Mouse (Mus musculus) retina, postnatal 1 day (tissue): ENCODE data around the gene Ercc1.

Experiments
- DNase-seq: peaks from one replicate; pipeline ENCODE4 v3.0.0-alpha.2; 2012

The Ercc1 gene

DNA sequence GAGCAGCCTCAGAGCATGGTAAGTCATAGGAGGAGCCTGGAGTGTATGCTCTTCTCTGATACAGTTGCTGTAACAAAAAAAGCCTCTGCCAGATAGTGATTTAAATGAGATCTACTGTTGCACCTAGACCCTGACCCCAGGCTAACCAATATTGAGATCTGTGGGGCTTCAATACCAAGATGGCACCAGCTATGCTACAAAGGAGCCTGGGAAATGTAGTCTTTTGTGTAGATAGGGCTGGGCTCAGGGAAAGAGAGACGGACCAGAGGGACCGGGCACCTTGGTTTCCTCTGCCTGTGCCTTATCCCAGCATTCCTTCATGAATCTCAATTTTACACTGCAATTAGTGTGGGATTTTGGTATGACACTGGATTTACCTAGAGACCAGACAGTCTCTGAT, 28.8 kb downstream of the Ercc1 start:
- no peak for DNase-seq

DNA sequence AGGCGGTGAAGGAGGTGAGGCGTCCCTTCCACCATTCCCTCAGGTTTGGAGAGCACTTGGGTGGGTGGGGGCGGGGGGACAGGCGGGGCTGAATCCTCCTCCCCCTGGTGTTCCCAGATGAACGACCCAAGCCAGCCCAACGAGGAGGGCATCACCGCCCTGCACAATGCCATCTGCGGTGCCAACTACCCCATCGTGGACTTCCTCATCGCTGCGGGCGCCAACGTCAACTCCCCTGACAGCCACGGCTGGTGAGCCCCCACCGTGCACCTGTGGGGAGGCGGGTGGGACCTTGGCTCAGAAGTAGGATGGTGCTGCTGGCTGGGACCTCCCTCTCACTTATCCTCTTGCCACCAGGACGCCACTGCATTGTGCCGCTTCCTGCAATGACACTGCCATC, 30.8 kb downstream of the Ercc1 start:
- DNase-seq: no peak

DNA sequence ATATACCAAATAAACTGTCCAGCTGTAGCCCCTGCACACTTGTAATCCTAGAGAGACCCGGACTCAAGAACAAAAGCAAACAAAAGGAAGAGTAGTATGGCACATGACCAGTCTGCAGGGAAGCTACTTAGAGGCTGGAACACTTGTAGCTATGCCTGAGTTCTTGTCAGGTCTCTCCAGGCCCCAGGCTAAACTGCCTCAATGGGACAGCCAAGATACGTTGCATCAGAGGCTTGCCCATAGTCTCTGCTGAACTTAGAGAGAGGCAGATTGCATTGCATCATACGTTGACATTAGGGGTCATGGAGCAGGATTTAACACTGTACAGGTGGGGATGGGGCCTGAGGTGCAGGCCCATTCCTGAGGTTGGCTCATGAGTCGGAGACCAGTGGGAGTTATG, 31.4 kb downstream of the Ercc1 start:
- DNase-seq: no peak

DNA sequence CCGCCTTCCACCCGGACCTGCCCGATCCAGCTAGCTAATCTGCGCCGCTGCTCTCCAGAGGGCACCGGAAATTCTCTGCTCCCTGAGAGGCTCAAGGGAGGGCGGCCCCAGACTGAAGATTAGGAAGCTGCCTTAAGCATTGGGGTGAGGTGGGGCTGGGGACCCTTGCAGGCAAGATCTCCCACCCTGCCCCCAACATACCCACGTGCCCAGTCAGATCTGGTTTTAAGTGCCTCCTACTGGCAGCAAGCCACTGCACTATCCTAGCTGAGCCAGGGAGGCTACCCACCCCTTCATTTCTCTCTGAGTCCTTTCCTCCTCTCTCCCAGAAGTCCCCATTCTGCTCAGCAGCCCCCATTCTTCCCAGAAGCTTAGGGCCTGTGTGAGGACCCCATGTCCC, 33.5 kb downstream of the Ercc1 start:
- peak; percentile 60 for DNase-seq

DNA sequence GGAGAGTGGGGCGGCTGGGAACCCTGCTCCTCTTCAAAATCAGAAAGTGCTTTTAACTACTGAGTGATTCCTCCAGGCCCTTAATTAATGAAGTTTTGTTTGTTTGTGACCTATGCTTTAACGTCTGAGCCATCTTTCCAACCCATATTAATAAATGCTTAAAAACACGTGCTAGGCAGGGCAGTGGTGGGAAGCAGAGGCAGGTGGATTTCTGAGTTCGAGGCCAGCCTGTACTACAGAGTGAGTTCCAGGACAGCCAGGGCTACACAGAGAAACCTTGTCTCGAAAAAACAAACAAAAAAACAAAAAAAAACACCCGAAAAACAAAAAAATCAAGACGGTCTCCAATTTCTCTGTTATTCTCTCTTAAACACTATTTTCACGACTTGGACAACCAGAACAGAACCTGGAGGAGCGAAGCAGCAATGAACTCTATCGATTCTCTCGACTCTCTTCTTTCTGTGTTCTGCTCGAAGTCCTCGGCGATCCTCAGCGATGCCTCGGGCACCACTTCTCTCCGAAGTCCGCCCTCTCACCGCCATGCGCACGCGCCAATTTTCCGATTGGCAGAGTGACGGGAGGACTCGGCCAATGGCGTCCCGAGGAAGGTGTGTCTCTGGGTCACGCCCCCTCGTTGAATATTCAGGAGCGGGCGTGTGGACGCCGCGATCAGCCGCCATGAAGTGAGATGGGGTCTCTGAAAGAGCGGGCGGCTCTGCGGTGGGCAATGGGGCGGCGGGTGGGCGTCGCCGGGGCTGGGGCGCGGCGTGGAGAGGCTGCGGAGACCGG, 37.0 kb downstream of the Ercc1 start, which contains the start of gene Ercc2:
Gene Ercc2 (plus strand): TSS at position 634 of the 789 bp plus-strand sequence.
- DNase-seq: peak; percentile 100

DNA sequence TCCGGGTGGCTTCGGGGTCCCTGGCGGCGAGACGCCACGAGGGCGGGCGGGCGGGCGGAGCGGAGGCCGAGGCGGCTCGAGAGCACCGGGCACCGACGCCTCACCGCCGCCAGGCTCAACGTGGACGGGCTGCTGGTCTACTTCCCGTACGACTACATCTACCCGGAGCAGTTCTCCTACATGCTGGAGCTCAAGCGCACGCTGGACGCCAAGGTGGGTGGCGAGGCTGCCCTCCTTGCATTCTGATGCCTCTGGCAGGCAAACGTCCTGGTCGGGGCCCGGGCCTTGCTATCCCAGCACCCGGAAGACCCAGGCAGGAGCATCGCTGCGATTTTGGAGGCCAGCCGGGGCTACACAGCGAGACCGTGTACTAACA, 37.6 kb downstream of the Ercc1 start:
- no peak for DNase-seq

DNA sequence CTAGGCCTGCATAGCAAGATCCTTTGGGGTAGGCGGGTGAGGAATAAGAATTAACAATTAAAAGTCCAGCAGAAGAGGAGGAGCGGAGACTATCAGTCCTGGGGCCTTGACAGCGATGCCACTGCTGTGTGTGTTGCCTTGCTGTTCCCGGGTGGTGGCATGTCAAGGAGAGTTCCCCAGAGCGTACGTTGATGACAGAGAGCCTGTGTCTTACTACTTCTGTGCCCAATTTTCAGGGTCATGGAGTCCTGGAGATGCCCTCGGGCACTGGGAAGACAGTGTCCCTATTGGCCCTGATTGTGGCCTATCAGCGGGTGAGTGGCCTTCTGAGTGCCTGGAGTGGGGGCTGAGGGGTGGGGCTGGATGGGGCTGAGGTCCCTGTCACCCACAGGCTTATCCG, 39.1 kb downstream of the Ercc1 start:
- DNase-seq: no peak

DNA sequence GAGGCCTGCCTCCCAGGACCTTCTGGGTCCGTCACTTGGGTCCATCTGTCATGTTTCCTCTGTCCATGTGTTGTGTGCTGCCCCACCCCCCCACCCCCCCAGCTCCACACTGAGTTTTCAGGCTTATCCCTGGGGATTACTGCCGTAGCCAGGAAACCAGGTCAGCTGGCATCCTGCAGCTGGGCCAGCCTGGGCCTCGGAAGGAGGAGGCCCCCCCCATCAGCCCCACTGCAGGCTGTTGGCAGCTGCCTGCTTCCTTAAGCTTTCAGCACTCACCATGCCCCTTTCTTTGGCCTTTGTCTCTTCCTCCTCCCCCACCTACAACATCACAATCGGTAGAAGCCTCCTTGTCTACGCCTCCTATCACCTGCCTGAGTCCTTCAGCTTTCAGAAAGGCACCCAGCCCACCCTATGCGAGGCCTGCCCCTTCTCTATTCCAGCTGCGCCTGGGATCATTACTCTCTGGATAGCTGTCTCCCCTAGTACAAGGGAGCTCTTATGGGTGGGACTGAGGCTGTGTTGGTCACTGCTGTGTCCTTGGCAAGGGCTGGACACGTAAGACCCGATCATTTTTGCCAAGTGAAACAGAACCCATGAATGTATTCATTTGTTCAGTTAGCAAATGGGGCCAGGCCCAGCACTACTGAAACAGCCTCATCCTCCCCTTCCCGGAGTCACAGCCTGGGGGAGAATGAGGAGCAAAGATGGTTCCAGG, 44.3 kb downstream of the Ercc1 start:
- DNase-seq: peak; percentile 93

DNA sequence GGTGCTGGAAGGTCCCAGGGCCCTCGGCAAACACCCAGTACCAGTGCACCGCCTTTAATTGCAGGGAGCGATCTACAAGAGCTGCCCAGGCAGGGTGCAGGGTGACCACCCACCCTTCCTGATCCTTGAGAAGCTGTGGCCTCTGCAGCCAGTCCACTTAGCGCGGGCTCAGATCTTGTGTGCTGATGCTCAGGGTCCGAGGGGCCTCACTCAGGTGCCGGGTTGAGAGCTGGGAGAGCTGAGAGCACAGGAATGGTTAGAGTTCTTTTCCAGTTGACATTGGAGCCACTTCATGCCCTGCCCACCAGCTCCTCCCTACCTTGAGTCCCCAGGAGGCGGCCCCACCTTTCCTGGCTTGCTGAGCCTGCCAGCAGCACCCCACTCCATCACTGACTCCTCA, 49.9 kb downstream of the Ercc1 start:
- DNase-seq: no peak

DNA sequence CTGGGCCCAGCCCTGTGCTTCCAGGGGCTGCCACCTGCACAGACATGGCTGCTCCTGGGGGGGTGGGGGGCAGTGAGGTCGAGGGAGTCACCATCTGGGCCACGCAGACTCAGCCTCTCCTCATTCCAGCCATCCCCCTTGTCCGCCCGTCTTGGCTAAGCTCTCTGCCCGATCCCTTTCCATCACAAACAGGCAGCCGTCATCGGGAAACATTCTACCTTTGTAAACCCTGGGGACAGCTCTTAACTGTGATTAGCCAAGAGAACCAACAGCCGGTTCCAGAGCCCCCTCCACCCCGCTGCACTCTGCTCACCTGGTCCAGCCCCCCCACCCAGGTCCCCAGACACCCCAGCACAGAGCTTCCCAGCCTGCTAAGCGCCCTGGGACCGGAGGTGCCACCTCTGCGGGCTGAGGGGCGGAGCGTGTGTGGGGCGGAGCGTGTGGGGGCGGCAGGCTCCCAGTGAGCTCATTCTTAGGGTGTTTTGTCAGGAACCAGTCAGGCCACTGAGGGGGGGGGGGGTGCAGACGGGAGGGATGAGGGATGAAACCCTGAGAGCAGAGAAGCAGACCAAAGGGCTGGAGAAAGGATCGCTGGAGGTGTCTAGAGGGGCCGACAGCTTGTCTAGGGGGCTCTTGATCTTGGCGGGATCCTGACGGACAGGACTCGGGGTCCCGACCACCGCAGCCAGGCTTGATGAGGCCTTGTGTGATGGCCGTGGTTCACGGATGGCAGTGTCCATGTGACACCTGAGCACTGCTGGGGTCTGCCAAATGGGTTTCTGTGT, 55.1 kb downstream of the Ercc1 start:
- peak; percentile 82 for DNase-seq

DNA sequence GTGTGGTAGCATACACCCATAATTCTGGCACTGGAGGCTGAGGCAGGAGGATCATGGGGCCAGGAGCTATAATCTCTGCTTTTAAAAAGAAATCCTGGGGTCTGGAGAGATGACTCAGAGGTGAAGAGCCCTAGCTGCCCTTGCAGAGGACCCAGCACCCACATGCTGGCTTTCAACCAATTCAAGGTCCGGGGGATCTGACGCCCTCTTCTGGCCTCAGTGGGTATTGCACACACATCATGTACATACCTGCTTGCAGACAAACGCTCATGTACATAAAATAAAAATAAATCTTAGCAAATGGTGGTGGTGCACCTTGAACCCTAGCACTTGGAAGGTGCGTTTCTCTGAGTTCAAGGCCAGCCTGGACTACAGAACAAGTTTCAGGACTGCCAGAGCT, 56.4 kb downstream of the Ercc1 start:
- no peak for DNase-seq

DNA sequence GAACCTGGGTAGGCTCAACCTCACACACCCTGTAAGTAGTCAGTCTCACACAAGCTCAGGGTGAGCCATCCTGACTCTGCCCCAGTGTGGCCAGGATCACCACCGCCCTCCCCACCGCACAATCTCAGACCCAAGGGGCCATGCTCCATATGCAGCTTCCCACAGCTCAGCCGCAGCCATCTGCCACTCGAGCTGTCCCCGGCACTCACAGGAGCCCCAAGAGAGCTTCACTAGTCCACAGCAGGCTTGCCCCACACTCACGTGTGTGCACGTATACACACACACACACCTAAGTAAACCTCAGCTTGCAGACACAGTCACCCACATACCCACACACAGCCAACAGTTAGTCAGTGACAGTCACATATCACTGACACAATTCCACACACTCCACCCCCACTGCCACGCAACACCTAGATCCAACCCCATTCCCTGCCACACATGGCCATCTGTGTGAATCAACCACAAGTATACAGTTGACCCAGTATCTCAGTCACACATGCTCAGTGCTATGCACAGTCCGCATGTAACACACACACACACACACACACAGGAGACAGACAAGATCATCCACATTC, 58.0 kb downstream of the Ercc1 start:
- DNase-seq: peak; percentile 65

DNA sequence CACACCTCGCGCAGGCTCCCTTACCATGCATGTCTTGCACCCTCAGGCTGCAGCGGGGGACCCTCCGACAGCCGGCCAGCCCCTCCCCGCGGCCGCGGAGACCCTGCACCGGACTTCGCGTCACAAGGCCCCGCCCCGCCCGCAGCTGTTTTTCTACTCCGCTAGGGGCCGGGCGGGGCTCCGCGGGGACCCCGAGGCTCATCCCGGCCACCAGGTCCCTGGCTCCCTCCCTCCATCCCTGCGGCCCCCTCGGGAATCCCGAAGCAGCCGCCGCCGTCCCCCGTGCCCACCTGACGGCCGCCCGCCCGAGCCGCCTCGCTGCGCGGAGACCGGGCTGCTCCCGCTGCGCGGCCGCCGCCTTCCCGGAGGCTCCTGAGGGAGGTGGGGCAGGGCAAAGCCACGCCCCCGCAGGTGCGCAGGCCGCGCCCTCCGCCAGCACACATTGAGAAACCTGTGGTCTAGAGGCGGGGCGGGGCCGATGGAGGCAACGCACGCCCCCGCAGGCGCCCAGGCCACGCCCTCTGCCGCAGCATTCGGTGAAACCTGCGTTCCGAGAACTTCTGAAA, 59.2 kb downstream of the Ercc1 start, which contains the start of gene Klc3:
Gene Klc3 (minus strand): TSS at position 374 of the 566 bp plus-strand sequence.
- peak; percentile 65 for DNase-seq

DNA sequence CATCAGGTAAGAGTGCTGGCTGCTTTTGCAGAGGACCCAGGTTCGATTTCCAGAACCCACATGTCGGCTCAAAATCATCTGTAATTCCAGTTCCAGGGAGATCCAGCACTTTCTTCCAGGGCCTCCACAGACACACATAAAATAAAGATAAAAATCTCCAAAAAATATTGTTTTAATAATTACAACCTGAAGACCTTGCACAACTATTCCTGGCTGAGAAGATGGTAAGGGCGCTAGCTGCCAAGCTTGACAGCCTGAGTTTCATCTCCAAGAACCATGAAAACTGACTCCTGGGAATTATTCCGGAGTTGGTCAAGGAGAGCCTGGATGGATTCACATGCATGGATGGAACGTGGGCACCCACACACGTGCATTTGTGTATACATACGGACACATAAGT, 59.9 kb downstream of the Ercc1 start, which contains the start of gene Ckm:
Gene Ckm (plus strand): TSS at position 301 of the 400 bp plus-strand sequence.
- no peak for DNase-seq

DNA sequence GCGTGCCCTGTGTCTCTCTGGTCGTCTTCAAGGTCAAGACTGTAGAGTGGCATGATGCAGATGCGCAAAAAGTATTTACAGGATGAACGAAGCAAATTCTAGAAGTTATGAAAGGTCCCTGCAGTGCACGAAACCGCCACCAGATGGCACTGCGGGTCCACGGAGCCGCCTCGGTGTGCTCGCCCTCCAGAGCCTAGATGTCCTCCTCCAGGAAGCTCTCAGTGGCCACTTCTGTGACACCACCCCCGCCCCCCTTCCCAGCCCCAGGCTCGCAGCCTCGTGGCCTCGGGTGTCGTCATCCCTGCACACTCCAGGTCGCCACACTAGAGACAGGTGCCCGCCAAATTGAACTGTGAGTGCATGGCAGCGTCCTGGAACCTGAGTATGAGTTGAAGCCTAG, 60.8 kb downstream of the Ercc1 start:
- DNase-seq: peak; percentile 86
